Mouse (Mus musculus) stomach, postnatal 0 days (tissue): ENCODE measurements around the gene Fgfr2. TPM values are rescaled to one million over a fixed set of nuclear protein-coding genes. Genes with fewer than 3 reads are reported as not detected.

Experiments used
- ATAC-seq: fragments of 200-750 bp; cut with Nextera tagmentation; 2 replicates; pipeline ENCODE4 v1.8.0; 2017; ENCODE audit not compliant: low FRiP score, low TSS enrichment
- DNase-seq: peaks from one replicate; pipeline ENCODE4 v3.0.0-alpha.2; 2016; ENCODE audit warnings: low spot score
- H3K27ac ChIP-seq: fragments of 300-500 bp; sonication (generic); replicated peaks from 2 replicates; pipeline ENCODE4 v1.5.1; 2014; ENCODE audit warnings: mild to moderate bottlenecking, control low read depth
- H3K27me3 ChIP-seq: fragments of 300-500 bp; sonication (generic); 2 replicates; pipeline ENCODE4 v1.6.1; 2014; ENCODE audit warnings: low read length; ENCODE audit not compliant: control insufficient read depth, insufficient read depth
- H3K36me3 ChIP-seq: fragments of 300-500 bp; sonication (generic); 2 replicates; pipeline ENCODE4 v1.6.1; 2014; ENCODE audit warnings: low read length, mixed read lengths; ENCODE audit not compliant: control insufficient read depth, insufficient read depth
- H3K4me1 ChIP-seq: fragments of 300-500 bp; sonication (generic); replicated peaks from 2 replicates; pipeline ENCODE4 v1.6.1; 2014; ENCODE audit warnings: antibody characterized with exemption; ENCODE audit not compliant: control insufficient read depth, insufficient read depth
- H3K4me2 ChIP-seq: fragments of 300-500 bp; sonication (generic); replicated peaks from 2 replicates; pipeline ENCODE4 v1.6.1; 2014; ENCODE audit warnings: low read depth, mild to moderate bottlenecking, control low read depth, moderate library complexity
- H3K4me3 ChIP-seq: fragments of 300-500 bp; sonication (generic); 2 replicates; pipeline ENCODE4 v1.5.1; 2014; ENCODE audit warnings: low read depth, low read length, control low read depth
- H3K9ac ChIP-seq: fragments of 300-500 bp; sonication (generic); 2 replicates; pipeline ENCODE4 v1.6.1; 2014; ENCODE audit warnings: mild to moderate bottlenecking, low read length, control low read depth, mixed read lengths
- H3K9me3 ChIP-seq: fragments of 300-500 bp; sonication (generic); 2 replicates; pipeline ENCODE4 v1.6.1; 2016; ENCODE audit warnings: low read length; ENCODE audit not compliant: control insufficient read depth
- CTCF ChIP-seq: IDR thresholded peaks from 2 replicates; pipeline ENCODE4 v1.5.1; 2016; ENCODE audit warnings: antibody characterized with exemption, low read depth, mild to moderate bottlenecking, moderate library complexity
- EP300 ChIP-seq: optimal IDR thresholded peaks from 2 replicates; pipeline ENCODE3; 2016; ENCODE audit warnings: antibody characterized with exemption
- WGBS: fragments of 180-500 bp; shearing (Covaris S2); extraction: QIAGEN DNeasy Blood & Tissue Kit; methylation state at CpG from one replicate; pipeline ENCODE4 v1.1.7; 2014; 5-methylcytosine and 5-hydroxymethylcytosine counted together
- polyA plus RNA-seq: library from polyadenylated mRNA; unstranded; fragments of >200 nt; fragmentation: Nextera tagmentation; extraction: Ambion mirVana; gene quantifications from 2 replicates; pipeline ENCODE4 v1.2.1, GENCODE M21; 2015

Gene Fgfr2
- polyA plus RNA-seq, 1 experiment from 2014 or later: 60.8 TPM

- no peaks in the 10 kb centered on the region for H3K4me1 ChIP-seq
- H3K27ac ChIP-seq: no peak overlapping the region
- H3K9ac ChIP-seq: no peak overlapping the region
- no peaks in the 10 kb centered on the region for H3K9me3 ChIP-seq
- no peak for TF ChIP-seq EP300
- no peak for DNase-seq
- WGBS: 36% methylated on average over 3 of the region's 3 CpGs
- ATAC-seq: no peak
- H3K36me3 ChIP-seq: no peaks in the 10 kb centered on the region
- H3K27me3 ChIP-seq: no peaks in the 10 kb centered on the region
- H3K4me2 ChIP-seq: no peak overlapping the region
- H3K4me3 ChIP-seq: no peak overlapping the region
Observed at GRCm38 (mm10) chr7:131696889-131697288, 1426.3 kb downstream of the Fgfr2 start.

GRCm38 (mm10) chr7:131687324-131687723, 1435.8 kb downstream of the Fgfr2 start:
- WGBS: 67% methylated on average over 1 of the region's 1 CpGs
- DNase-seq: no peak
- no peaks in the 10 kb centered on the region for H3K36me3 ChIP-seq

GRCm38 (mm10) chr7:131677126-131677525, 1446.0 kb downstream of the Fgfr2 start:
- WGBS: 92% methylated on average over 2 of the region's 2 CpGs
- Histone ChIP-seq H3K27me3 (no peaks in the 10 kb centered on the region), H3K4me2 (no peak overlapping the region), H3K4me1 (no peaks in the 10 kb centered on the region), H3K27ac (no peak overlapping the region), H3K36me3 (no peaks in the 10 kb centered on the region), H3K4me3 (no peak overlapping the region), H3K9me3 (no peaks in the 10 kb centered on the region), H3K9ac (no peak overlapping the region)
- ATAC-seq (no peak), DNase-seq (no peak)
- no peak for TF ChIP-seq CTCF
- no peak for TF ChIP-seq EP300

More at GRCm38 (mm10) chr7:131687324-131687723, 1435.8 kb downstream of the Fgfr2 start:
- Histone ChIP-seq H3K4me1 (no peaks in the 10 kb centered on the region), H3K27ac (no peak overlapping the region), H3K9ac (no peak overlapping the region), H3K4me3 (no peak overlapping the region), H3K9me3 (no peaks in the 10 kb centered on the region), H3K27me3 (no peaks in the 10 kb centered on the region), H3K4me2 (no peak overlapping the region)
- TF ChIP-seq EP300 (no peak), CTCF (no peak)
- ATAC-seq: no peak

- no peak for DNase-seq
- no peaks in the 10 kb centered on the region for H3K36me3 ChIP-seq
- 75% methylated on average over 6 of the region's 6 CpGs for WGBS
Observed at GRCm38 (mm10) chr7:131670586-131670985, 1452.6 kb downstream of the Fgfr2 start.

GRCm38 (mm10) chr7:131669326-131669725, 1453.8 kb downstream of the Fgfr2 start:
- no peak overlapping the region for H3K4me3 ChIP-seq
- no peak overlapping the region for H3K27ac ChIP-seq
- no peaks in the 10 kb centered on the region for H3K9me3 ChIP-seq
- DNase-seq: no peak
- WGBS: 81% methylated on average over 4 of the region's 4 CpGs
- ATAC-seq: no peak
- no peaks in the 10 kb centered on the region for H3K36me3 ChIP-seq
- H3K4me1 ChIP-seq: no peaks in the 10 kb centered on the region
- no peaks in the 10 kb centered on the region for H3K27me3 ChIP-seq
- TF ChIP-seq EP300 (no peak), CTCF (no peak)
- no peak overlapping the region for H3K9ac ChIP-seq
- H3K4me2 ChIP-seq: no peak overlapping the region

More at GRCm38 (mm10) chr7:131670586-131670985, 1452.6 kb downstream of the Fgfr2 start:
- TF ChIP-seq EP300: no peak
- no peak for TF ChIP-seq CTCF
- Histone ChIP-seq H3K9me3 (no peaks in the 10 kb centered on the region), H3K9ac (no peak overlapping the region), H3K27ac (no peak overlapping the region), H3K4me1 (no peaks in the 10 kb centered on the region), H3K4me3 (no peak overlapping the region), H3K27me3 (no peaks in the 10 kb centered on the region), H3K4me2 (no peak overlapping the region)
- no peak for ATAC-seq

- Histone ChIP-seq H3K27ac (no peak overlapping the region), H3K9me3 (no peaks in the 10 kb centered on the region), H3K4me1 (no peaks in the 10 kb centered on the region), H3K4me2 (no peak overlapping the region), H3K9ac (no peak overlapping the region), H3K27me3 (no peaks in the 10 kb centered on the region), H3K36me3 (no peaks in the 10 kb centered on the region), H3K4me3 (no peak overlapping the region)
- ATAC-seq (no peak), DNase-seq (no peak)
- TF ChIP-seq CTCF (no peak), EP300 (no peak)
- 78% methylated on average over 1 of the region's 1 CpGs for WGBS
Observed at GRCm38 (mm10) chr7:131660726-131661125, 1462.4 kb downstream of the Fgfr2 start.
